Mouse (Mus musculus): Measurements from ENCODE around the gene Ccdc13. TPM values are rescaled to one million over a fixed set of nuclear protein-coding genes. Genes with fewer than 3 reads are reported as not detected.

Ccdc13 gene
- total and polyA plus RNA-seq, 2 experiments from 2014 or later: 4.7 to 5.2 TPM

- peaks cover 33% of the 10 kb centered on the region for H3K36me3 ChIP-seq (ENCODE audit: insufficient read depth)
- DNase-seq (no peak), ATAC-seq (no peak)
- 60% methylated on average over 10 of the region's 10 CpGs for WGBS
- no peak overlapping the region for H3K27ac ChIP-seq (ENCODE audit: low read depth, low read length)
- H3K4me3 ChIP-seq (ENCODE audit: low read depth, low read length): peak overlapping the region; percentile 87
- H3K9me3 ChIP-seq (ENCODE audit: low read length): no peaks in the 10 kb centered on the region
- no peak for TF ChIP-seq CTCF (IDR thresholded peaks at IDR 0.05; ENCODE audit: low read depth)
- H3K27me3 ChIP-seq (ENCODE audit: insufficient read depth, low read length): no peaks in the 10 kb centered on the region
- H3K9ac ChIP-seq: peak overlapping the region; percentile 97
- H3K4me1 ChIP-seq (ENCODE audit: insufficient read depth): peaks cover 15% of the 10 kb centered on the region
- peak overlapping the region; percentile 95 for H3K4me2 ChIP-seq (ENCODE audit: low read depth)
These were observed 78.1 kb downstream of the Ccdc13 start for GRCm38 (mm10) chr9:121761091-121761665.

- Histone ChIP-seq H3K4me1 (ENCODE audit: insufficient read depth) (peaks cover 15% of the 10 kb centered on the region), H3K36me3 (ENCODE audit: insufficient read depth) (peaks cover 31% of the 10 kb centered on the region), H3K4me3 (ENCODE audit: low read depth, low read length) (peak overlapping the region; percentile 87), H3K9me3 (ENCODE audit: low read length) (no peaks in the 10 kb centered on the region), H3K9ac (peak overlapping the region; percentile 97), H3K4me2 (ENCODE audit: low read depth) (peak overlapping the region; percentile 95), H3K27ac (ENCODE audit: low read depth, low read length) (peak overlapping the region; percentile 78), H3K27me3 (ENCODE audit: insufficient read depth, low read length) (no peaks in the 10 kb centered on the region)
- no peak for TF ChIP-seq CTCF (IDR thresholded peaks at IDR 0.05; ENCODE audit: low read depth)
- ATAC-seq (peak; percentile 34), DNase-seq (peak; percentile 57)
- WGBS: 2% methylated on average over 43 of the region's 43 CpGs
These were observed 78.8 kb downstream of the Ccdc13 start for GRCm38 (mm10) chr9:121760271-121761090.

- peaks cover 31% of the 10 kb centered on the region for H3K36me3 ChIP-seq (ENCODE audit: insufficient read depth)
- TF ChIP-seq CTCF (IDR thresholded peaks at IDR 0.05; ENCODE audit: low read depth): no peak
- peak; percentile 90 for ATAC-seq
- peak within 1 kb of the TSS; percentile 97 for H3K9ac ChIP-seq
- H3K4me2 ChIP-seq (ENCODE audit: low read depth): peak within 1 kb of the TSS; percentile 95
- H3K4me1 ChIP-seq (ENCODE audit: insufficient read depth): peaks cover 15% of the 10 kb centered on the region
- WGBS: 1% methylated on average over 85 of the region's 97 CpGs
- peak within 1 kb of the TSS; percentile 78 for H3K27ac ChIP-seq (ENCODE audit: low read depth, low read length)
- peak; percentile 86 for DNase-seq
- peak within 1 kb of the TSS; percentile 87 for H3K4me3 ChIP-seq (ENCODE audit: low read depth, low read length)
- no peaks in the 10 kb centered on the region for H3K27me3 ChIP-seq (ENCODE audit: insufficient read depth, low read length)
- H3K9me3 ChIP-seq (ENCODE audit: low read length): no peaks in the 10 kb centered on the region
These were observed 79.9 kb downstream of the Ccdc13 start, which contains the start of gene Zfp651 for GRCm38 (mm10) chr9:121759091-121760081. TSS of gene Zfp651 (plus strand) at chr9:121759330.

- Histone ChIP-seq H3K4me3 (ENCODE audit: low read depth, low read length) (peak overlapping the region; percentile 87), H3K36me3 (ENCODE audit: insufficient read depth) (peaks cover 27% of the 10 kb centered on the region), H3K27me3 (ENCODE audit: insufficient read depth, low read length) (no peaks in the 10 kb centered on the region), H3K4me2 (ENCODE audit: low read depth) (peak overlapping the region; percentile 95), H3K4me1 (ENCODE audit: insufficient read depth) (peaks cover 15% of the 10 kb centered on the region), H3K9ac (peak overlapping the region; percentile 97; the same call in 1 of the 2 replicates), H3K9me3 (ENCODE audit: low read length) (no peaks in the 10 kb centered on the region), H3K27ac (ENCODE audit: low read depth, low read length) (0 out of 2 replicates have a peak overlapping the region, but pooled peaks have one; percentile 78)
- TF ChIP-seq CTCF (IDR thresholded peaks at IDR 0.05; ENCODE audit: low read depth): no peak
- DNase-seq (no peak), ATAC-seq (no peak)
- 55% methylated on average over 10 of the region's 10 CpGs for WGBS
These were observed 81.1 kb downstream of the Ccdc13 start for GRCm38 (mm10) chr9:121757835-121758814.

DNA sequence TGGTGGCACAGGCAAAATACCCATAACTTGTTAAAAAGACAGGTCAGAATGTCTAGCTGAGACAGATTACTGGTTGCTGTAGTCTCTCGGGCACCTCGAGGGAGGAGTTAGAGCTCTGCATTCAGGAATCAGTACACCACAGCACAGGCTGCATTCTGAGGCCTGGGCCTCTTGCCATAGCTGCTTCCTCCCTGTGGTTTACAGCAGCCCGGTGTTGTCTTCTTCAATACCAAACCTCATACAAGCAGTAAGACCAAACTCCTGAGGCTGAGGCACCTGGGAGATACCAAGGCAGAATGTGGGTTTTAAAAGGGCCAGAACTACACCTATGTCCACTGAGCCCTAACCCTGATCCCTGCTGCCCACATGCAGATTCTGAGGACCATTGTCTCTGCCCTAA lies 81.8 kb downstream of the Ccdc13 start:
- ATAC-seq (no peak), DNase-seq (peak; percentile 26)
- Histone ChIP-seq H3K4me1 (ENCODE audit: insufficient read depth) (peaks cover 15% of the 10 kb centered on the region), H3K27ac (ENCODE audit: low read depth, low read length) (no peak overlapping the region), H3K4me3 (ENCODE audit: low read depth, low read length) (no peak overlapping the region), H3K9ac (no peak overlapping the region), H3K36me3 (ENCODE audit: insufficient read depth) (peaks cover 32% of the 10 kb centered on the region), H3K27me3 (ENCODE audit: insufficient read depth, low read length) (no peaks in the 10 kb centered on the region), H3K9me3 (ENCODE audit: low read length) (no peaks in the 10 kb centered on the region), H3K4me2 (ENCODE audit: low read depth) (no peak overlapping the region)
- WGBS: 50% methylated on average over 3 of the region's 3 CpGs
- no peak for TF ChIP-seq CTCF (IDR thresholded peaks at IDR 0.05; ENCODE audit: low read depth)
